Mouse (Mus musculus) brain, adult 2 months (tissue): Measurements from ENCODE around the gene Slc29a2.

Source experiments
- DNase-seq: peaks from one replicate; pipeline ENCODE4 v3.0.0; 2011; ENCODE audit warnings: low read depth, low spot score

The Slc29a2 gene

DNA sequence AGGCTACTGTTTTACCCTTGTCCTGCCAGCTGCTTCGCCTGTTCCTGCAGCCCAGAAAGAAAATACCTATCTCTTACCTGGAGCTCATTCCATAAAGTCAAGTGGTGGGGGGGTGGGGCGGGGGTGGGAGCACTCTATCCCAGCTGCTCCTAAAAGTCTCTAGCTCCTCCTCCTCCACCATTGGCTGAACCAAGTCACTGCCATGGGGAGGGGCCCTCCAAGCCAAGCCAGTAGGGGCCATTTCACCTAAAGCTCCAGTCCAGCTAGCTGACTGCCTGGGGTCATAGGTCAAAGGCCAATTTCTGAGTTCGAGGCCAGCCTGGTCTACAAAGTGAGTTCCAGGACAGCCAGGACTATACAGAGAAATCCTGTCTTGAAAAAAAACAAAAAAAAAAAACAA, 9.0 kb downstream of the Slc29a2 start:
- DNase-seq, result no peak

DNA sequence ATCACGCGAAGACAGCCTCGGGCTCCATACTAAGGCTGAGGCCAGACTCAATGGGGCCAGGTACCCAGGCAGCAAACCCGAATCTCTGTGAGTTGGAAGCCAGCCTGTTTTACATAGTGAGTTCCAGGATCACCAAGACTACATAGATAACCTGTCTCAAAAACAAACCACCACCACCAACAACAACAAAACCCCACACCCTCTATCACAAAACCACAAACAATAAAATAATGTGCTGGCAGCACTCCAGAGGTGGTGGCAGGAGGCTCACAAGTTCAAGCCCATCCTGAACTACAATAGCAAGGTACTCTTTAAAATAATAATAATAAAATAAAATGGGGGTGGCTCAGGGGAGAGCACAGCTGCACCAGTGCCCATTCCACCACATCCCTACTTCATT, 12.9 kb downstream of the Slc29a2 start:
- DNase-seq, result no peak

- peak; percentile 94 for DNase-seq
Measured at GRCm38 (mm10) chr19:5037678-5038571, 14.3 kb downstream of the Slc29a2 start.

DNA sequence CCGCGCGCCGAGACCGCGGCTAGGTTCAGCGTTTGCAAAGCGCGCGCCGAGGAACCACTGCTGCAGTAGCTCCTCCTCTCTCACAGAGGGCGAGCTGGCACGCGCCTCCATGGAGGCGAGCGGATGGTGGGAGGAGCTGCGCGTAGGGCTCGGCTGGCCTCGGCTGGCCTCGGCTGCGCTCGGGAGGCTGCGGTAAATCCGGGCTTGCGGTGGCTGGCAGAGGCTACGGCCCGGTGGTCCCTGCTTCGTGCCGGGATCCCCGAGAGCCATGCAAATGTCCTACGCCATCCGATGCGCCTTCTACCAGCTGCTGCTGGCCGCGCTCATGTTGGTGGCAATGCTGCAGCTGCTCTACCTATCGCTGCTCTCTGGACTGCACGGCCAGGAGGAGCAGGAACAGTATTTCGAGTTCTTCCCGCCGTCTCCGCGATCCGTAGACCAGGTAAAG, 15.1 kb downstream of the Slc29a2 start, which contains the start of the genes B4gat1 and AC124502.3:
Gene B4gat1, plus strand, starts transcription at position 118 of the 448 bp plus-strand sequence.
Gene AC124502.3, plus strand, starts transcription at position 183 of the 448 bp plus-strand sequence.
- peak; percentile 97 for DNase-seq

GRCm38 (mm10) chr19:5039301-5040114, 15.8 kb downstream of the Slc29a2 start:
- DNase-seq, result no peak

DNA sequence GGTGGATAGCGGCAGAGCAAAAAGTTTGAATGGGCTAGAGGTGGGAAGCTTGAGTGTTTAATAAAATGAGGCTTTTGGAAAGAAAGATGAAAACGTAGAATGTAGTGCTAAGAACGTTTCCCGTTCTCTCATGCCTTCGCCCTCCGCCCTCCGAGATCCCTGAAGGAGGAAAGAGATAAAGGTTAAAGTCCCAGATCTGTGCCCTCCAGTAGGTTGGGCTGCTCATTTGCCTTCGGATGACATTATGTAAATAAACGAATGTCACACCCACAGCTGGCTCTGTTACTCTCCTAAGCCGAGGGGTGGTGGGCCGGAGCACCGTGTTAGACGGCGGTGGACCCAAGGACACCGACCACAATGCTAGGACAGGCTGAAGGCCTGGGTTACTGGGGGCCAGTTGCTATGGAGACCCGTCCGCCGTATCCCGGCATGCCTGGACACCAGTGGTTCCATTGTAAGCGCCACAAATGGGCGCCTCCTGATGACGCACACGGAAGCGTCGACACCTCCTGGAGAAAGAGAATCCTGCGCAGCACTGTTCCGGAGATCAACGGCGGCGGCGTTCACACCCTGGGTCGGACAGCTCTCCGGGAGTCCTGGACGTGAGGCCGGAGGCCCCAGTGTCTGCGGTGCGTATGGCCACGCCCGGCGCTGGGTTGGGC, 17.3 kb downstream of the Slc29a2 start, which contains the start of gene Brms1:
Gene Brms1, plus strand, starts transcription at position 493 of the 662 bp plus-strand sequence.
- peak; percentile 98 for DNase-seq

- DNase-seq, result no peak
Measured at GRCm38 (mm10) chr19:5041588-5041987, 17.9 kb downstream of the Slc29a2 start.

GRCm38 (mm10) chr19:5045531-5045930, 21.9 kb downstream of the Slc29a2 start:
- peak; percentile 73 for DNase-seq

- DNase-seq, result peak; percentile 82
Measured at GRCm38 (mm10) chr19:5048138-5049056, 24.7 kb downstream of the Slc29a2 start.

GRCm38 (mm10) chr19:5049325-5049724, 25.7 kb downstream of the Slc29a2 start:
- DNase-seq, result no peak

DNA sequence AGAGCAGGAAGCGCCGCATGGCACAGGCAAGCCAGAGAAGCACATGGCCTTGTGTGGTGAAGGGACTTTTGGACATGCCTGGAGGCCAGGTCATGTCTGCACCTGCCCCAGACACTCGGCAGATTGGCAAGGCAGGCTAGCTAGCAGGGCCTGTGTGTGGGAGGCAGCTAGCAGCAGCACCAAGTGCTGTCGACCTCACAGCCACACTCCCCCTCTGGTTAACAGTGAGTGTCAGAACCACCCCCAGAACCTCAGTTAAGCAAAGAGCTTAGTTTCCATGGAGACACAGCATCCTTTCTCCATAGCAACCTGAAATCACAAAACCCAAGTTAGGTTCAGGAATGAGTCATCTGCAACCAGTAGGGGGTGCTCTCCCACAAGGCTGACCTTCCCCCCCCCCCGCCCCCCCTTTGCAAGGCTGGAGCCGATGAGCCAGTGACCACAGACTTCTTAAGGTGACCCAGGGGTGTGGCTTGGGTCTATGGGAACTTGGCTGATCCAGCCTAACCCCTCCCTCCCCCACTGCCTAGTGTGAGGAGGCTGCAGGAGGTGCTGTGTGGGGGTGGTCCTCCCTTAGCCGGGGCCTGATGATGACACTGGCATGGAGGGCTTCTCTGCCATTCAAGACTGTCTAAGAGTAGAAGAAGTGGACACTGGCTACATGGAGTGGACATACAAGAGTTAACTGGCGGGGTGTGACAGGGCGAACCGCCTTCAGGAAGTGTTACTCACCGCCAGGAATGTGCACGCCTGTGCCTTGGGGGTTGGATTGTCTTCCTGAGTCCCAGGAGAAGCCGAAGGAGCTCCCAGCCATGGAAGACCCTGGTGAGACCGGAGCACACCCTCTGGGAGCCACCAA, 26.6 kb downstream of the Slc29a2 start, which contains the start of gene Rin1:
Gene Rin1, plus strand, starts transcription at position 435 of the 859 bp plus-strand sequence.
- peak; percentile 97 for DNase-seq

DNA sequence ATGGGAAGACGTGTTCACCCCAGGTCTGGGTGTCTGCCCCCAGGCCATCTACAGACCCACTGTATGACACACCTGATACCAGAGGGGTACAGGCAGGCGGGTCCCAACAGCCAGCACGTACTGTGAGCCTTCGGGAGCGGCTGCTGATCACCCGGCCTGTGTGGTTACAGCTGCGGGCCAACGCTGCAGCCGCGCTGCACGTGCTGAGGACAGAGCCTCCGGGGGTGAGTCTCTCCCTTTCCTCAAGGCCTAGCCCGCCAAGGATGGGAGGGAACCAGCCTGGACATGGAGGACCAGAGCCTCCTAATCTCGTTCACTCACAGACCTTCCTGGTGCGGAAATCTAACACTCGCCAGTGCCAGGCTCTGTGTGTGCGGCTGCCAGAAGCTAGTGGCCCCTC, 27.4 kb downstream of the Slc29a2 start:
- no peak for DNase-seq

DNA sequence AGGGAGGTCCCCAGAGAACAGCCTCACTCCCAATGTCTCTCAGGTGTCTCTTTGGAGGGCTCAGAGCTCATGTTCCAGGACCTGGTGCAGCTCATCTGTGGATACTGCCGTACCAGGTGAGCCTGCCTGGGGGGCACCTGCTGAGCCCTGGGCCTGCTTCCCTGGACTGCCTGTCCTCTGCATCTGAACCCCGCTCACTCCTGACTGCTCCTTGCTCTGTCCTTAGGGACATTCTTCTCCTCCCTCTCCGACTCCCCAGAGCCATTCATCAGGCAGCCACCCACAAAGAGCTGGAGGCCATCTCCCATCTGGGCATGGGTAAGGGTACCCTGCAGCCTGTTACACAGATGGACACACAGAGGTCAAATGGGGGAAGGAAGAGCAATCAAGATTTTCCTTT, 27.9 kb downstream of the Slc29a2 start:
- DNase-seq, result no peak

GRCm38 (mm10) chr19:5052166-5052822, 28.6 kb downstream of the Slc29a2 start:
- peak; percentile 87 for DNase-seq

DNA sequence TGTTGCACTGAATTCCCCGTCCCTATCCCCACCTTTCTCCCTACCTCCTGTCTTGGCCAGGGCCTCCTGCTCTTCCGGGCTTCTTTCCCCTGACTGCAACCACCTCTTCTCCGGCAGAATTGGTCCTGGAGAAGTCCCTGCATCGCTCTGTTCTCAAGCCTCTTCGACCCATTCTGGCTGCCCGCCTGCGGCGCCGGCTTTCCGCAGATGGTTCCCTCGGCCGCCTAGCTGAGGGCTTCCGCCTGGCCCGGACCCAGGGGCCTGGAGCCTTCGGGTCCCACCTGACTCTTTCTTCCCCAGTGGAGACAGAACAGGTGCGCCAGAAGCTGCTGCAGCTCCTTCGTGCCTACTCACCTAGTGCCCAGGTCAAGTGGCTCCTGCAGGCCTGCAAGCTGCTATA, 29.2 kb downstream of the Slc29a2 start:
- DNase-seq, result peak; percentile 49

DNA sequence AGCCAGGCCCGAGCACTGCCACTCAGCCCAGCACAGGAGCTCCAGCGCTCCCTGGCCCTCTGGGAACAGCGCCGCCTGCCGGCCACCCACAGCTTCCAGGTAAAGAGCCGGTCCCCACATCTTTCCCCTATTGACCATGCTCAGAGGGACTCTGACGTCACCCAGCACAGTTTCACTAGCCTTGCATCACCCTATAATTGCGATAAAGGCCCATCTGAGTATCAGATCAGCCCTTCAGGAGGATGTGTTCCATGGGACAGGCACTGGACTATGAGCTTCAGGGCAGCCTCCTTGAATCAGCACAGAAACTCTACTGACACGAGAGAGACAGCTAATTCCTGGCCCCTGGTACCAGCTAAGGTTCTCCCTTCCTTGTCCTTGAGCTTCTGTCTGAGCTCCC, 30.2 kb downstream of the Slc29a2 start:
- DNase-seq, result peak; percentile 73

DNA sequence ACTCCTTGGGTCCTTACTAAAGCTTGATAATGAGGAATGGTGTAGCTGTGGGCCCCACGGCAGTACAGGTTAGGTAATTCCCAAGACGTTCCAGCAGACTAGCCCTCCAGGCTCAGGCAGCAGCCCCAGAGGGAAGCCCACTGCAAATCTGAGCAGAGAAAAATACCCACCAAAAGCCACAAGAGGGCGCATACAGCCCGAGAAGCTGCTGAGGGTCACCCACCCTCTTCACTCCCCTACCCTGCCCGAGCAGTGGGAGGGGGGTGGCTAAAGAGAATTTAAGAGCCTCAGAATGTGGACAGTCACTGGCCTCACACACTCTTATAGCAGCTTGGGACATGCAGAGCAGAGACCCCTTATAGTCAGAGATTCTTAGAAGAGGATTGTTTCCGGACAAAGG, 32.6 kb downstream of the Slc29a2 start:
- DNase-seq, result peak; percentile 49

GRCm38 (mm10) chr19:5057876-5058775, 34.5 kb downstream of the Slc29a2 start:
- no peak for DNase-seq
